Mouse (Mus musculus): ENCODE measurements around the gene Erlec1.

GRCm38 (mm10) chr11:30920641-30921040 lies 33.5 kb downstream of the Erlec1 start:
- no peak for TF ChIP-seq CEBPB (IDR thresholded peaks at IDR 0.05; ENCODE audit: low read depth)
- no peak for TF ChIP-seq USF1 (IDR thresholded peaks at IDR 0.05; ENCODE audit: low read depth)
- no peak for TF ChIP-seq CTCF (IDR thresholded peaks at IDR 0.05; ENCODE audit: control insufficient read depth, insufficient read depth, insufficient read length)
- no peak for TF ChIP-seq MAX (IDR thresholded peaks at IDR 0.05)
- TF ChIP-seq FOSL1 (IDR thresholded peaks at IDR 0.05; ENCODE audit: insufficient read depth, low read length, poor library complexity, severe bottlenecking), result no peak
- no peak for TF ChIP-seq MYOG (IDR thresholded peaks at IDR 0.05; ENCODE audit: control insufficient read depth, extremely low read depth, insufficient read length)
- no peak for TF ChIP-seq MYOD1 (IDR thresholded peaks at IDR 0.05; ENCODE audit: control insufficient read depth, insufficient read length, low read depth)
